Comparison of ENCODE assay signal across 8 mouse cellular contexts in genomic region chr8:121584730-121585129, GRCm38 (mm10). TPM values are rescaled to one million over a fixed set of nuclear protein-coding genes. Genes with fewer than 3 reads are reported as not detected.
DNase-seq lines count a peak whose midpoint lies in the region; ATAC-seq and TF ChIP-seq lines count a peak whose summit lies in the region.

No protein-coding gene starts in this region.

- H3K4me3 ChIP-seq in cerebellum, adult 2 months (replicated peaks; ENCODE audit: insufficient read depth, low read depth, low read length): peak overlapping the region; percentile 42
- peak overlapping the region; percentile 55 for H3K4me3 ChIP-seq in limb, embryonic 11.5 days (ENCODE audit: low read depth, low read length)
- peak overlapping the region; percentile 57 for H3K4me3 ChIP-seq in stomach, embryonic 14.5 days (ENCODE audit: low read depth, low read length)

- peak overlapping the region; percentile 99 for H3K27ac ChIP-seq in cerebellum, adult 2 months (ENCODE audit: insufficient read depth, low read length)
- no peak overlapping the region for H3K27ac ChIP-seq in limb, embryonic 11.5 days (replicated peaks; ENCODE audit: low read depth, low read length)
- no peak overlapping the region for H3K27ac ChIP-seq in stomach, embryonic 14.5 days (ENCODE audit: low read length)

- H3K4me1 ChIP-seq in cerebellum, adult 2 months (ENCODE audit: control insufficient read depth, insufficient read depth, low read length): peaks cover 8% of the 10 kb centered on the region; the same call in 1 of the 2 replicates
- peaks cover under 1% of the 10 kb centered on the region; the same call in 1 of the 2 replicates for H3K4me1 ChIP-seq in limb, embryonic 11.5 days (ENCODE audit: control insufficient read depth, insufficient read depth, low read length)
- H3K4me1 ChIP-seq in stomach, embryonic 14.5 days (ENCODE audit: control insufficient read depth, insufficient read depth, low read length): peaks cover 4% of the 10 kb centered on the region; the same call in 1 of the 2 replicates

- ATAC-seq in cerebellum, adult (ENCODE audit: insufficient number of reproducible peaks, low FRiP score, low TSS enrichment): no peak
- ATAC-seq in limb, embryonic 11.5 days (ENCODE audit: insufficient number of reproducible peaks, low FRiP score, low TSS enrichment, low read depth): no peak
- ATAC-seq in stomach, embryonic 14.5 days (ENCODE audit: insufficient number of reproducible peaks, insufficient read depth, low FRiP score, low read depth): no peak

- H3K9me3 ChIP-seq in limb, embryonic 11.5 days (ENCODE audit: control insufficient read depth, low read length): no peaks in the 10 kb centered on the region
- H3K9me3 ChIP-seq in stomach, embryonic 14.5 days (ENCODE audit: control insufficient read depth, low read depth, low read length): no peaks in the 10 kb centered on the region

- H3K36me3 ChIP-seq in limb, embryonic 11.5 days (ENCODE audit: control insufficient read depth, insufficient read depth, low read length): no peaks in the 10 kb centered on the region
- H3K36me3 ChIP-seq in stomach, embryonic 14.5 days (ENCODE audit: control insufficient read depth, insufficient read depth, low read length): no peaks in the 10 kb centered on the region

- WGBS in cerebellum, adult 2 months: 40% methylated on average over 13 of the region's 13 CpGs
- 48% methylated on average over 12 of the region's 13 CpGs for WGBS in limb, embryonic 11.5 days
- WGBS in stomach, embryonic 14.5 days: 43% methylated on average over 13 of the region's 13 CpGs

- no peak overlapping the region for H3K9ac ChIP-seq in limb, embryonic 11.5 days (ENCODE audit: low read length)
- H3K9ac ChIP-seq in stomach, embryonic 14.5 days (replicated peaks; ENCODE audit: low read depth, low read length): no peak overlapping the region

- H3K27me3 ChIP-seq in cerebellum, adult 2 months (ENCODE audit: control insufficient read depth, insufficient read depth, low read length): no peaks in the 10 kb centered on the region
- no peaks in the 10 kb centered on the region for H3K27me3 ChIP-seq in limb, embryonic 11.5 days (ENCODE audit: control insufficient read depth, insufficient read depth, low read length)
- no peaks in the 10 kb centered on the region for H3K27me3 ChIP-seq in stomach, embryonic 14.5 days (ENCODE audit: control insufficient read depth, insufficient read depth, low read length)

- TF ChIP-seq POLR2A in cerebellum, adult 2 months (IDR thresholded peaks at IDR 0.05; ENCODE audit: borderline replicate concordance, insufficient read depth, low read length): no peak

- DNase-seq in cerebellum, adult 2 months: peak in 1 of 2 experiments; percentile 32
- peak; percentile 43 for DNase-seq in spleen, postnatal 10 days (ENCODE audit: low spot score in 2 of 2)
- DNase-seq in spleen, postnatal 4 days (ENCODE audit: low spot score in 2 of 2): no peak
- no peak for DNase-seq in limb, embryonic 11.5 days (ENCODE audit: low spot score)
- no peak for DNase-seq in layer of hippocampus, postnatal 25 days (ENCODE audit: extremely low spot score in 1 of 2, low spot score in 1 of 2)
- DNase-seq in T-cell, adult 2 months (ENCODE audit: low spot score): no peak

- peak overlapping the region; percentile 62 for H3K4me2 ChIP-seq in limb, embryonic 11.5 days (ENCODE audit: low read depth, severe bottlenecking)
- H3K4me2 ChIP-seq in stomach, embryonic 14.5 days (replicated peaks; ENCODE audit: low read depth, low read length): peak overlapping the region; percentile 51

- no peak for TF ChIP-seq CTCF in cerebellum, adult 2 months (IDR thresholded peaks at IDR 0.05; ENCODE audit: borderline replicate concordance, insufficient read depth, low read depth, low read length)

RNA-seq across cellular contexts. Expression of gene Map1lc3b, which starts 5.4 kb away (rescaled TPM):
- 138 and 154 TPM in 2 replicates for polyA plus RNA-seq in cerebellum, adult 2 months (2012; rRNA removed)
- polyA plus RNA-seq in limb, embryonic 11.5 days (2014; fragmentation: Nextera tagmentation; extraction: Ambion mirVana): 195 and 217 TPM in 2 replicates
- 240 and 249 TPM in 2 replicates for polyA plus RNA-seq in stomach, embryonic 14.5 days (2014; fragmentation: Nextera tagmentation; extraction: Ambion mirVana)
- 100 to 1,000 TPM; 160 to 197 TPM for total RNA-seq in layer of hippocampus, postnatal 25 days (2021)

RNA-seq across cellular contexts. Expression of gene Fbxo31, which starts 6.1 kb away (rescaled TPM):
- 64.2 and 67.9 TPM in 2 replicates for polyA plus RNA-seq in cerebellum, adult 2 months (2012; rRNA removed)
- polyA plus RNA-seq in limb, embryonic 11.5 days (2014; fragmentation: Nextera tagmentation; extraction: Ambion mirVana): 13.5 and 13.8 TPM in 2 replicates
- 14.2 and 15.0 TPM in 2 replicates for polyA plus RNA-seq in stomach, embryonic 14.5 days (2014; fragmentation: Nextera tagmentation; extraction: Ambion mirVana)
- total RNA-seq in layer of hippocampus, postnatal 25 days (2021): 100 to 1,000 TPM; 107 to 113 TPM

RNA-seq across cellular contexts. Expression of gene 1700018B08Rik, which starts 40.6 kb away (rescaled TPM):
- not detected in 2 replicates for polyA plus RNA-seq in cerebellum, adult 2 months (2012; rRNA removed)
- not detected in 2 replicates for polyA plus RNA-seq in limb, embryonic 11.5 days (2014; fragmentation: Nextera tagmentation; extraction: Ambion mirVana)
- not detected in 2 replicates for polyA plus RNA-seq in stomach, embryonic 14.5 days (2014; fragmentation: Nextera tagmentation; extraction: Ambion mirVana)
- not detected for total RNA-seq in layer of hippocampus, postnatal 25 days (2021)

Comparison
In these comparisons a context has a peak if more than half of its experiments do, and no peak if none do; other contexts are left out.
1. DNase-seq: peak in spleen, postnatal 10 days (2 of 2); none in spleen, postnatal 4 days (0 of 2), limb, embryonic 11.5 days (single experiment), layer of hippocampus, postnatal 25 days (0 of 2) and T-cell, adult 2 months (single experiment).
2. Peak in every context shown above with its lines, with median percentiles within 50 percentile points of each other: H3K4me3 ChIP-seq.